Mouse (Mus musculus) CH12.LX (cell line): ENCODE measurements at regions not wholly inside any gene's neighbourhood (a gene's known extent, or its start where the extent isn't known, plus 50 kb on each side); places are given as distances from the start of the nearest gene placed in this dataset.

Experiments used
- DNase-seq: peaks from one replicate; pipeline ENCODE4 v3.0.0-alpha.2; 2013; ENCODE audit errors: extremely low read depth
- H3K27ac ChIP-seq: 2 replicates; pipeline ENCODE4 v1.5.1; 2012; ENCODE audit warnings: low read depth, mild to moderate bottlenecking, control low read depth, moderate library complexity; ENCODE audit not compliant: insufficient read depth
- H3K27me3 ChIP-seq: replicated peaks from 2 replicates; pipeline ENCODE3; 2012; ENCODE audit warnings: inconsistent platforms
- H3K36me3 ChIP-seq, 2 experiments: replicated peaks in 1 of 2; 2 replicates each; pipeline versions ENCODE3 to v1.6.1; 2012; ENCODE audit warnings: inconsistent platforms in 1 of 2, low read length in 1 of 2, mild to moderate bottlenecking in 1 of 2, mixed read lengths in 1 of 2, moderate library complexity in 1 of 2; ENCODE audit not compliant: control insufficient read depth in 1 of 2, insufficient read depth in 1 of 2
- H3K4me1 ChIP-seq, 2 experiments: 2 replicates each; pipeline ENCODE4 v1.6.1; 2012; ENCODE audit warnings: inconsistent platforms in 1 of 2, moderate library complexity in 1 of 2; ENCODE audit not compliant: insufficient read depth in 2 of 2, control insufficient read depth in 1 of 2
- H3K4me2 ChIP-seq: 2 replicates; pipeline ENCODE4 v1.6.1; 2012; ENCODE audit warnings: low read depth, mild to moderate bottlenecking, control low read depth; ENCODE audit not compliant: poor library complexity, insufficient read depth, severe bottlenecking
- H3K4me3 ChIP-seq, 3 experiments: fragments of 150-350 bp in 1 of 3; sonication (generic) in 1 of 3; replicated peaks in 1 of 3; 2 replicates each; pipeline versions ENCODE3 to v1.5.1; 2011 to 2012; ENCODE audit warnings: low read depth in 2 of 3, low read length in 2 of 3, mild to moderate bottlenecking in 2 of 3, moderate library complexity in 2 of 3, control low read depth in 1 of 3, improper control_type of control experiment in 1 of 3, inconsistent platforms in 1 of 3, mixed read lengths in 1 of 3; ENCODE audit not compliant: poor library complexity in 1 of 3
- H3K79me2 ChIP-seq: replicated peaks from 2 replicates; pipeline ENCODE4 v1.6.1; 2012; ENCODE audit warnings: mild to moderate bottlenecking, moderate library complexity; ENCODE audit not compliant: control insufficient read depth, poor library complexity, insufficient read depth, severe bottlenecking; ENCODE audit errors: extremely low read depth
- H3K9ac ChIP-seq: 2 replicates; pipeline ENCODE4 v1.6.1; 2012; ENCODE audit warnings: low read depth, mild to moderate bottlenecking, control low read depth, moderate library complexity; ENCODE audit not compliant: insufficient read depth
- H3K9me3 ChIP-seq: replicated peaks from 2 replicates; pipeline ENCODE3; 2012; ENCODE audit warnings: low read length, inconsistent platforms, mixed read lengths
- CTCF ChIP-seq, 2 experiments: IDR thresholded peaks in 1 of 2; conservative IDR thresholded peaks in 1 of 2; 2 replicates each; pipeline ENCODE4 v1.5.1; 2011 to 2012; ENCODE audit warnings: low read depth in 2 of 2, low read length in 2 of 2, improper control_type of control experiment in 1 of 2, inconsistent platforms in 1 of 2, mild to moderate bottlenecking in 1 of 2, moderate library complexity in 1 of 2
- E2F4 ChIP-seq: IDR thresholded peaks from 2 replicates; pipeline ENCODE4 v1.6.1; 2011; ENCODE audit warnings: low read depth, low read length, improper control_type of control experiment; ENCODE audit not compliant: insufficient replicate concordance
- MAX ChIP-seq: IDR thresholded peaks from 2 replicates; pipeline ENCODE4 v1.6.1; 2011; ENCODE audit warnings: low read length, improper control_type of control experiment
- MXI1 ChIP-seq: IDR thresholded peaks from 2 replicates; pipeline ENCODE4 v1.6.1; 2011; ENCODE audit warnings: mild to moderate bottlenecking, low read depth, low read length, improper control_type of control experiment
- NRF1 ChIP-seq: IDR thresholded peaks from 2 replicates; pipeline ENCODE4 v1.6.1; 2014; ENCODE audit warnings: low read depth, mild to moderate bottlenecking, inconsistent platforms, low read length, improper control_type of control experiment, moderate library complexity
- POLR2A ChIP-seq: IDR thresholded peaks from 2 replicates; pipeline ENCODE4 v1.6.1; 2011; ENCODE audit warnings: low read depth, mild to moderate bottlenecking, improper control_type of control experiment, low read length
- RAD21 ChIP-seq: IDR thresholded peaks from 2 replicates; pipeline ENCODE4 v1.6.1; 2011; ENCODE audit warnings: low read depth, mild to moderate bottlenecking, low read length, improper control_type of control experiment, moderate library complexity
- SMC3 ChIP-seq: IDR thresholded peaks from 2 replicates; pipeline ENCODE4 v1.6.1; 2011; ENCODE audit warnings: low read depth, low read length, improper control_type of control experiment
- USF1 ChIP-seq: IDR thresholded peaks from 2 replicates; pipeline ENCODE4 v1.6.1; 2014; ENCODE audit warnings: low read depth, mild to moderate bottlenecking, inconsistent platforms, low read length, improper control_type of control experiment
- USF2 ChIP-seq: conservative IDR thresholded peaks from 2 replicates; pipeline ENCODE4 v1.6.1; 2011; ENCODE audit warnings: low read depth, low read length, improper control_type of control experiment
- ZMIZ1 ChIP-seq: IDR thresholded peaks from 2 replicates; pipeline ENCODE4 v1.6.1; 2012; ENCODE audit warnings: low read depth, mild to moderate bottlenecking, inconsistent platforms, low read length, improper control_type of control experiment
- dilution Hi-C: fragments of 300-500 bp; cut with MboI; formaldehyde crosslinking; loops from 2 replicates; pipeline ENCODE4 v1.14.3; 2020; ENCODE audit warnings: low sequenced_read_pairs; ENCODE audit not compliant: extremely low pct_unique_long_range_greater_than_20kb, extremely low pct_ligation_motif_present
- in situ Hi-C: fragments of 300-500 bp; cut with MboI; formaldehyde crosslinking; loops from 3 replicates; pipeline ENCODE4 v1.14.3; 2019; ENCODE audit warnings: low sequenced_read_pairs, low pct_ligation_motif_present, low pct_unique_long_range_greater_than_20kb, mixed read lengths

DNA sequence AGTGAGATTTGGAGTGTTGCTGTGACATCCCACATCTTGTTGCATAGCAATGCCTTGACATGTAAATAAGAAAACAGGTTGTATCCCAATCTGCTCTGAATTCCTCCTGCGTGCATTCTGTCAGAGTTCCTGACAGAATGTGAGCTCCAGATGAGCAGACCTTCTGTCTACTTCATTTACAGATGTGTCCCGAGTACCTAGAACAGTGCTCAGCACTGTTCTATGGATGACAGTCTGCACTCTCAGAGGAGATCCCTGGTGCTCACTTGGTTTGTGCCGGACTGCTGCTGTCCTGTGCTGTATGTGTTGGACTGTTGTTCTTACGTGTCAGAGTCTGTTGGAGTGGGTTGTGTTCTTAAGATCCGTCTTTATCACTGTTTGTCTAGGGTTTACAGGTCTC, 211.4 kb upstream of the Ttc29 start:
- H3K9me3 ChIP-seq, result no peaks in the 10 kb centered on the region
- H3K4me2 ChIP-seq, result no peak overlapping the region
- no peak overlapping the region for H3K4me3 ChIP-seq
- H3K27me3 ChIP-seq, result no peaks in the 10 kb centered on the region
- H3K9ac ChIP-seq, result no peak overlapping the region
- in situ Hi-C loops (loop anchor here (10.0 kb wide), 1 partner anchor 367 kb away; no protein-coding TSS in a partner anchor), dilution Hi-C loops (no loop called here)
- H3K27ac ChIP-seq, result no peak overlapping the region
- TF ChIP-seq MAX (no peak), MXI1 (no peak), POLR2A (no peak), ZMIZ1 (no peak), NRF1 (no peak), SMC3 (no peak)
- H3K79me2 ChIP-seq, result no peaks in the 10 kb centered on the region
- H3K4me1 ChIP-seq, result 0 out of 4 replicates have a peak, but pooled peaks cover 0 to 3% of the 10 kb centered on the region in 2 experiments
- no peaks in the 10 kb centered on the region for H3K36me3 ChIP-seq
- no peak for DNase-seq

DNA sequence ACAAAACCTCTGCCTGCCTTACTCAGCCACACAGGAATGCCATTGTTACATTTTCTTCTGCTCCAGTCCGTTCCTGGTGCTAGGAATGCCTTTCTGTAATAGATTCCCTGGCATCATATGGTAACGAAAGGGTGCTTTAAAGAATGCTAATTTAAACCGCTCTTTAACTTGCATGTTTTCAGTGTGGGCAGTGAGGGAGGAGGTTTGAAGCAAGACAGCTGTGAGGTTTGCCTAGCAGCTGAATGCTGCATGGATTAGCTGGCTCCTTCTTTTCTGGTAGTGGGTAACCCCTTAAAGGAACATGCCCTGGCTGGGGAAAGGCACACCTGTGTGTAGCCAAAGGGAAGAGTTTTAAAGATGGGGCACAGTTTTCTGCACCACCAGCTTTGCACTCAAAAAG, 211.0 kb upstream of the Ttc29 start:
- no peak for TF ChIP-seq USF2
- TF ChIP-seq ZMIZ1, result no peak
- no peak for TF ChIP-seq USF1
- TF ChIP-seq E2F4, result no peak

DNA sequence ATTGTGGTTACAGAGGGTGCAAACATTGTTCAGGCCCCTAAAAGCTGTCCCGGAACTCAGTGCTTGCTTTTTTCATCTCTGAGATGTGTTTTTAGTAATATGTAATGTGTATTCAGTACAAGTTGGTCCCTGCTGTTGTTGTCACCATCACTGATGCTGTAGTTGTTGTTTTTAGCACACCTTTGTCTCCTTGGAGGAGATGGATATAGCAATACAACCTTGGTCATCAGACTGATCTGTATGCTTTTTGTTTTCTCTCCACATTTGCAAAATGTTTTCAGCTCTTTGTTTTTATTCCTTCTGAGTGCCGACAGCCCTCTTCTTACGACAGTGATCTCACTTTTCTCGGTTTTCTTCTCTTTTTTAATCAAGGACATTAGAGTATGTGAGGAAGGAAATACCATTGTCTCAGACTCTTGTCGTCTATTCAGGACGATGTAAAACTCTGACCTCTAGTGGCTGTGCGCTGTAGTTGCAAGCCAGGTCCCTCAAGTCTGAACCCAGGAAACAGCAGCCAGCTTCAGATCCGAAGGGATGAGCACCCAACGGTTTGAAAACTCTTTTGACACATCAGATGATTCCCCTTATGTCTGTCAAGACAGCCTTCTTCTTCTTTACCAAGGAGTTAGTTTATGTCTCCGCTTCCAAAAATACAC, 209.1 kb upstream of the Ttc29 start:
- Histone ChIP-seq H3K4me1 (0 out of 4 replicates have a peak, but pooled peaks cover 0 to 3% of the 10 kb centered on the region in 2 experiments), H3K4me2 (peak overlapping the region; percentile 60; the same call in 1 of the 2 replicates), H3K9ac (no peak overlapping the region), H3K27ac (no peak overlapping the region), H3K4me3 (no peak overlapping the region), H3K27me3 (no peaks in the 10 kb centered on the region), H3K36me3 (no peaks in the 10 kb centered on the region), H3K9me3 (no peaks in the 10 kb centered on the region), H3K79me2 (no peaks in the 10 kb centered on the region)
- dilution Hi-C loops (no loop called here), in situ Hi-C loops (loop anchor here (10.0 kb wide), 1 partner anchor 369 kb away; no protein-coding TSS in a partner anchor)
- TF ChIP-seq POLR2A (no peak), SMC3 (peak; percentile 82), RAD21 (peak; percentile 72), CTCF (conservative IDR thresholded peaks at IDR 0.05 in 1 of 2, IDR thresholded peaks at IDR 0.05 in 1 of 2; ENCODE audit: low read depth in 2 of 2, low read length in 2 of 2) (peak; percentile 85)
- DNase-seq, result peak; percentile 64

More for the DNA sequence above, 211.0 kb upstream of the Ttc29 start:
- dilution Hi-C loops, result no loop called here
- Histone ChIP-seq H3K9ac (no peak overlapping the region), H3K4me3 (no peak overlapping the region), H3K4me1 (0 out of 4 replicates have a peak, but pooled peaks cover 0 to 3% of the 10 kb centered on the region in 2 experiments), H3K27me3 (no peaks in the 10 kb centered on the region), H3K9me3 (no peaks in the 10 kb centered on the region), H3K27ac (no peak overlapping the region), H3K79me2 (no peaks in the 10 kb centered on the region), H3K4me2 (no peak overlapping the region), H3K36me3 (no peaks in the 10 kb centered on the region)
- in situ Hi-C loops, result loop anchor here (10.0 kb wide), 1 partner anchor 367 kb away; no protein-coding TSS in a partner anchor
- DNase-seq, result no peak
